Mouse (Mus musculus): ENCODE measurements around the gene Mael.

Gene Mael

GRCm38 (mm10) chr1:166238315-166238969 lies at the start of gene Mael:
Gene Mael, minus strand, starts transcription at chr1:166238747.
- no peak for DNase-seq (ENCODE audit: low spot score in 2 of 2)

DNA sequence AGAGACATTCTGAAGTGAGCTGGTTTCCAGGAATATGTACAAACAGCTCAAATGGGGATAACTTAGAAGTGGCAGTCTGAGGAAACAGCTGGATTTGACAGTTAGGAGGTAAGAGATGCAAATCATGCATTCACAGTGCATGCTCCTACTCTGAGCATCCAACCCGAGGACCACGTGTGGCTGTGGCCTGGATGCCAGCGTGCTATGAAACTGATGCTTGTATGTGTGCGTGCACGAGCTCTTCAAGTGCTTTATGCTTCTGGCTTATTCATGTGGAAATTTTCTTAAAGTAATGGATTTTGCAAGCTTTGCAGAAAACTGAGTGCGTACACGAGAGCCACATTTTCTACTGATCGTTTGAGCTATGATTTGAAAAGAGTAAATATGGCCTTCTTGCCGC lies 47.7 kb upstream of the Mael start:
- DNase-seq (ENCODE audit: low spot score in 2 of 2), result no peak

DNA sequence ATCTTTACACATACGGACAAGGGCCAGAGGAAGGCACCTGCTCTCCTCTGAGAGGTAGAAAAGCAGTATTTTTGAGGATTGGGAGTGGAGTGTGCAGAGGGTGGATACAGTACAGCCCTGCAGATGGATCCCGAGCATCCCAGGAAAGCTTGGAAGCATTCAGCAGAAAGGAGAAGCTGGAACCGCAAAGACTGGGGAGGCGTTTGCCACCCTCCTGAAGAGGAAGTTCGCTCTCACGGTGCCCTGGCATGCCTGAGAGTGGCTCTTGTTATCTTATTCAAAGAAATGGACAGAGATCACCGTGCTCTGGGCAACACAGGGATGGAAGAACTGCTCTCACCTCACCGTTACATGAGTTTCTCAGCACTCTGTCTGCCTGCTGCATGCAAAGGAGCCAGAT lies 45.8 kb upstream of the Mael start:
- no peak for DNase-seq (ENCODE audit: low spot score in 2 of 2)

GRCm38 (mm10) chr1:166283451-166283850 lies 44.9 kb upstream of the Mael start:
- no peak for DNase-seq (ENCODE audit: low spot score in 2 of 2)

- DNase-seq (ENCODE audit: low spot score in 2 of 2), result peak in 1 of 2 experiments; percentile 76
Observed at GRCm38 (mm10) chr1:166282597-166283210, 44.2 kb upstream of the Mael start.

- DNase-seq (ENCODE audit: low spot score in 2 of 2), result no peak
Observed at GRCm38 (mm10) chr1:166281836-166282235, 43.3 kb upstream of the Mael start.

GRCm38 (mm10) chr1:166281287-166281686 lies 42.7 kb upstream of the Mael start:
- DNase-seq (ENCODE audit: low spot score in 2 of 2), result no peak

GRCm38 (mm10) chr1:166280566-166280965 lies 42.0 kb upstream of the Mael start:
- peak in 1 of 2 experiments; percentile 68 for DNase-seq (ENCODE audit: low spot score in 2 of 2)

DNA sequence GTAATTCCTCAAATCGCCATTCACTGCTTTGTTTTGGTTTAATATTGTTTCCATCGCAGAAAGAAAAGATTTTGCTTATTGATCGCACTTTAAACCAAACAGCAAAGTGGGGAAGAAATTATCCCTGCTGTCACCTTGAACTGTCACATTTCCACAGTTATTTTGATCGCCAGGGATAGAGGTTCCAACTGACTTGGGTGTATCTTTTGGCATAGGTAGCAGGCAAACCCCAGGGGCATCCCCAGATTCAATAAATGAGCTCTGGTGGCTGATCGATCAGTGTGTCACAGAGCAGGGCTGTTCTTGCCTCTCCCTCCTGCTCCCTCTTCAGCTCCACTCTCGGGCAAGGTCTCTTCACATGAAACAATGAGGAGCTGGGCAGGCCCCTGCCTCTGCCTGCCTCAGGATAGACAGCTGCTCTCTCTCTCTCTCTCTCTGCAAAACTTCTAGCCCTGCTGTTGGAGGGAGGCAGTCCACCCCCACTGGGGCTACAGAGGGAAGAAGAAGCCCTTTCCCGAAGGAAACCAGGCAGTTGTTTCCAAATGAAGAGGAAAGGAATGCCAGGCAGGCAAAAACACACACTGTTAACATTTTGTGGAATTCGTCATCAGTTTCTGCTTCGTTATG lies 41.1 kb upstream of the Mael start:
- DNase-seq (ENCODE audit: low spot score in 2 of 2), result peak in 1 of 2 experiments; percentile 34

DNA sequence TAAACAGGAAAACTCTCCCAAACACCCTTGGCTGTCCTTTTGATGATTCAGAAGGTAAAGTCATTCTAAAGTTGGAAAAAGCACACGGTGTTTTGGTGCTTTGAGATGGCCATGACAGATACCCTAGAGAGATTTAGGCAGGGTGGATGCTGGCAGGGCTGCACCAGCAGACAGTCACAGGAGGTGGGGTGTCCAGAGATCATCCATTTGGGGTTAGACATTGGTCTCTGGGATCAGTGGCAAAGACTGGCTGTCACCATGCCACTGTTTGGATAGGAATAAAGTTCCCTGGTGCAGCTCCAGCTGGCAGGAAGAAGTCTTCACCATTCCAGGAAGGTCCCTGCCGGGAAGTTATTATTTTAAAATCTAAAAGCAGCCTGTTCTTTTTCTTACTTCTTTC lies 40.2 kb upstream of the Mael start:
- DNase-seq (ENCODE audit: low spot score in 2 of 2), result peak in 1 of 2 experiments; percentile 6

- no peak for DNase-seq (ENCODE audit: low spot score in 2 of 2)
Observed at GRCm38 (mm10) chr1:166268218-166268617, 29.7 kb upstream of the Mael start.

- no peak for DNase-seq (ENCODE audit: low spot score in 2 of 2)
Observed at GRCm38 (mm10) chr1:166266918-166267317, 28.4 kb upstream of the Mael start.

- DNase-seq (ENCODE audit: low spot score in 2 of 2), result no peak
Observed at GRCm38 (mm10) chr1:166266001-166266705, 27.6 kb upstream of the Mael start.

- DNase-seq (ENCODE audit: low spot score in 2 of 2), result no peak
Observed at GRCm38 (mm10) chr1:166259526-166259925, 21.0 kb upstream of the Mael start.

DNA sequence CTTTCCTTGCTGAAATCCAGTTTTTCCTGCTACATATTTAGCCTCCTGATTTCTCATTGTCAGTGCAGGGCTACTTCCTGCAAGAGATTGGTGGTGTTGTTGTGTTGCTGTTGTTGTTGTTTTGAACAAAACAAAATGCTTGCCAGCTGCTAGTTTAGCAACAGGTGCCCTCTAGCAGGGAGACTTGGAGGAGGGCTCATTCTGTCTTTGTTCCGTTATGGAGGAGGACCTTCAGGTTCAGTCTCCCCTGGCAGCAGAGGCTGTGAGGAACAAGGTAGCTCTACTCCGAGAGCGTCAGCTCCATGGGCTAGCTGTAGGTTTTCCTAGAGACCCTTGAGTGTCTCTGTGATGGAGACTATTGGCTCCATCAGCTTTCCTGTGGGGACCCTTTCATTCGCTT lies 18.4 kb upstream of the Mael start:
- DNase-seq (ENCODE audit: low spot score in 2 of 2), result no peak

DNA sequence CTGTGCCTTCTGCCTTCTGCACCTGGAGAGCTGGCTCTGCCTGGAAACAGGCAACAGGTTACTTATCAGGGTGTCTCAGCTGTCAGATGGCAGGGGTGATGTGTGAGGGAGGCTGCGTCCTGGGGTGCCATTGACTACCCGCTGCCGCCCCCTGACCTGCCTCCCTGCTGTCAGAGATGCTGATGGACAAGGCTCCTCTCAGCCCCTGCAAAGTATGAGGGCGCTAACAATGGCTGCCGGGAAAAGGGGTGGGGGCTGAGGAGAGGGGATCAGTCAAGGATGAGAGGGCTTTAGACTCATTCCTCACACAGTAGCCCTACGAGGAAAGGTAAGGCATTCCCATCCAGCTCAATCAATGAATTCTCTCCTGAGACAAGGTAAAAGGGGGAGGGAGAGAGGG lies 17.8 kb upstream of the Mael start:
- DNase-seq (ENCODE audit: low spot score in 2 of 2), result no peak

DNA sequence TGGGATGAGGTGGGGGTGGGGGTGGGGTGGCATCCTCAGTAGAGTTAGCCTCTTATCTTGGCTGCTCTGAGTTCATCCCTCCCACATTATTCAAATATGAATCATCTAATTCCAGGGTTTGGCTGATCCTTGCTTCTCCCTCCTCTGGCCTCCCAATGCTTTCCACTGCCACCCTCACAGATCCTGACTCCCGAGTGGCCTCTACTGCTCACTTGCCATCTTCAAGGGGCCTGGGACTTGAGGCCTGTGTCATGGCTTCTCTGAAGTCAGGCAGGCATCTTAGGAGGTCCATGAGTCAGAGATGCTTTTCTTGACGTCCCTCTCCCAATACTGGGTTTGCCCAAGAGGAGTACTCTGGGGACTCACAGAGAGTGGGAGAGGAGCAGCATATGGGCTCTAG lies 17.1 kb upstream of the Mael start:
- peak in 1 of 2 experiments; percentile 37 for DNase-seq (ENCODE audit: low spot score in 2 of 2)

DNA sequence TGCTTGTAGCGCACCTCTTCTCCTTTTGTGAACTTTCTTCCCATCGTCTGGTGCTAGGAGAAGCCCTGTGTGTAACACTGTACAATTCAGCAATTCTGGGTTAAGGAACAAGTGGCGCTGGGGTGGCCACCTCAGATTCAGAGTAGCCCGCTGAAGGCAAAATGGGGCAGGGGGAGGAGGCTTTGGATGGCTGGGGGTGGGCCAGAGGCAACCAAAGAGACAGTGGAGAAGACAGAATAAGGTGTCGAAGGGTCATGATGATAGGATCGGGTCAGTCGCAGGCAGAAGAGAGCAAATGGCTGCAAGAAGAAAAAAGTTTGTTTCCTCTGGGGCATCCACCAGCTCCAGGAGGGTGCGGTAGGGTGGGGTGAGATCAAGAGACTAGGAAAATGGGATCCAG lies 16.5 kb upstream of the Mael start:
- no peak for DNase-seq (ENCODE audit: low spot score in 2 of 2)

- DNase-seq (ENCODE audit: low spot score in 2 of 2), result peak; percentile 66 to 67
Observed at GRCm38 (mm10) chr1:166253898-166254894, 15.6 kb upstream of the Mael start, which contains the start of gene Ildr2. Gene Ildr2, plus strand, starts transcription at chr1:166254139.

- DNase-seq (ENCODE audit: low spot score in 2 of 2), result peak; percentile 65 to 67
Observed at GRCm38 (mm10) chr1:166244285-166244684, 5.7 kb upstream of the Mael start.

DNA sequence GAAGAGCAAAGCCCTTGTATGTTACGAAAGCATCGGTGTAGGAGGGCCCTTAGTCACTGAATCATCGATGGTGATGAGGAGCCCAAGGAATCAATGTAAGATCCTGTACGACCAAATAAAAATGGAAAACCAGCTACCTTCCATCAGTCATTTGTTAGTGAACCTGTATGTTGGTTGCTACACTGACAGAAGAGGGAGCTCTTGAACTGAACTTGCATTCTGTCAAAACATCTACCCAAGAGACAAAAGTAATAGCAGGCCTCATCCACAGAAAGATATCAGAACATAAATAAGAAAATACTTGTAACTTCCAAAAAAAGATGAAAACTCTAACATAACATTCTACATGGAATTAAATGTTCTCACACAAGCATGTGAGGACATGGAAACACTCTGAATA lies 24.4 kb downstream of the Mael start:
- DNase-seq (ENCODE audit: low spot score in 2 of 2), result peak in 1 of 2 experiments; percentile 8
